Mouse (Mus musculus) layer of hippocampus, postnatal 36 days (tissue): Measurements from ENCODE around the gene Olfr432. TPM values are rescaled to one million over a fixed set of nuclear protein-coding genes. Genes with fewer than 3 reads are reported as not detected.
"Not testable (repeated sequence)": the region's sequence is repeated elsewhere in the genome, so short reads cannot be mapped to it uniquely, and the experiment has no call there.

Experiments used
- DNase-seq, 2 experiments: peaks; one replicate each; pipeline ENCODE4 v3.0.0; 2022
- total RNA-seq, 2 experiments: library from RNA; stranded (reverse); gene quantifications; 2 replicates each; pipeline ENCODE4 v1.2.3; 2021

The Olfr432 gene
- total RNA-seq: not detected

DNA sequence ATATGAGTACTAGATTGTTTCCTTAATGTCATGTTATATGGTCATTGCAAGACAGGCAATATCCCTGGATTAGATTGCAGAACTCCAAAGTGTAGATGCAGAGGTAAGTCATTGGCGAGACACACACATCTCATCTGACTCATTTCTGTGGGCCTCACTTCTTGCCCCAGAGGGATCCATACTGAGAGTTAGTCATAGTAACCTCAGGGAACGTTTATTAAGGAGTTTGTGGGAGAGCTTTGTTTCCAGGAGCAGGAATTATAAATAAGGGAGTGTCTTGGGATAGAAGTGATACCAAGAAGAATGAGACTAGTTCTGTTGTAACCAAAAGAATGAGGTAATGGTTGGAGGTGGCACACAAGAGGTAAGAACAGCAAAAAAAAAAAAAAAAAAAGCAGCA lies at the start of gene Olfr432:
TSS of gene Olfr432 (plus strand) at position 313 of the 400 bp plus-strand sequence.
- no peak for DNase-seq

DNA sequence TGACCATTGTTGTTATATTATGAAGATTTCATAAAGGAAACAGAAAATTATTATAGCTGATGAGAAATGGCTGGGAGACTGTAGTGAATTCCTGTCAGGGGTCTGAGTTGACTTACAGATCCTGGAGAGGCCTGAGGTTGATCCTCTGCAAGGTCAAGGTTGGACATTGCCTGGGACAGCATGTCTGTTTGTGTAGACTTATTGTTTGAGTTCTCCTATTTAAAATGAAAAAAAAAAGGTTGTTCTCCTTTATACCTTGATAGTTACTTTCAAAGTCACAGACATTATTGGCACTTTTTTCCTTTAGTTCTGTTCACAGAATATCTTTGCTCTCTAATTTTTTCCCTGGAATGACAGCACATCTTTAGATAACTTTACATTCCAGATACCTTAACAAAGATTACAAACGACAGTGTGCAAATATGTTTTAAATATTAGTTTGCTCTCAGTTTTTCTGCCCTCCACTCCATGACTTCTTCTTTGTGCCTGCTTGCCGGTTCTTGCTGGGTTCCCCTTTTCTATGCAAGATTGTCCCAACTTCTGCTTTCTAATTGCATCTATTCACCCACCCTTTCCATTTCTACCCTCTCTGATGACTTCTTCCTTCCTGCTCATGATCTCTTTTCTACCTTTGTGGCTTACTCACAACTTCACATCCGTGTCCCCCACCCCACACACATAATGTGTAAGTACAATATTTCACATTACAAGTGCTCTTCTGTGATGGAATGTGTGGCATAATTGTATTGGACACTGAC lies 44.5 kb upstream of the Olfr432 start:
- not testable (repeated sequence) for DNase-seq

DNA sequence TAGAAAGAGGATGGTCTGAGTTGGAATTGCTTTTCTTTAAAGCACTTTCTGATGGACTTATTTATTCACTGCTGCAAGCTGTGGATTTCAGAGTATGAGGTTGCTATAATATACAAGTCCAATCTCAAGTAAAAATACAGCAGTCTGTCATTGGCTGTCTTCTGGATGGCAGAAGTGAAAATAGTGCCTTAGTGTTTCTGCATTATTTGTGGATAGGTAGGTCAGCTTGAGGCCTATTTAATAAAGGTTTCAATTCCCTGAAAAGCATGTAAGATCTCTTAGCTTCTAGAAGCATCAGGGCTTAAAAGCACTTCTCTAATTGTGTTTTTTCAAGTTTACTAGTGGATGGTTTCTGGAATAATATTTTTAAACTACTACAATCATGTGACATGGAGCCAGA lies 42.0 kb upstream of the Olfr432 start:
- not testable (repeated sequence) for DNase-seq

DNA sequence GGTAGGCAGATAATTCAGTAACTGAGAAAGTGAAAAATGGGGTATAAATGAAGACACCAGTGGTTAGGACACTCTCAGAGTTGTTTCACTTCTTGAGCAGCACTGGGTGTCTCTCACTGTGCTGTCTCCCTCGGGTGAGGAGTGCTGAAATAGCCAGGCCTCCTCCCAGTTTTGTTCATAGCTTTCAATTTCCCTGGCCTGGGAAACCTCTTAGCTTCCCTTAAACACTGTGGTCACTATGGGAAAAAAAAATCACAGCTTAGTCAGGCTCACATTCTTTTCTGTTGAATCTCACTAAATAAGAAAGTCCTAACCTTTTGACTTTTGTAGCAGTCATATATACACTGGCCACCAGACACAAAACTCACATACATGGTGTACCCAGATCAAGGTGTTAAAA lies 17.3 kb upstream of the Olfr432 start, which contains the start of gene Ifi205:
TSS of gene Ifi205 (minus strand) at position 113 of the 400 bp plus-strand sequence.
- no peak for DNase-seq

DNA sequence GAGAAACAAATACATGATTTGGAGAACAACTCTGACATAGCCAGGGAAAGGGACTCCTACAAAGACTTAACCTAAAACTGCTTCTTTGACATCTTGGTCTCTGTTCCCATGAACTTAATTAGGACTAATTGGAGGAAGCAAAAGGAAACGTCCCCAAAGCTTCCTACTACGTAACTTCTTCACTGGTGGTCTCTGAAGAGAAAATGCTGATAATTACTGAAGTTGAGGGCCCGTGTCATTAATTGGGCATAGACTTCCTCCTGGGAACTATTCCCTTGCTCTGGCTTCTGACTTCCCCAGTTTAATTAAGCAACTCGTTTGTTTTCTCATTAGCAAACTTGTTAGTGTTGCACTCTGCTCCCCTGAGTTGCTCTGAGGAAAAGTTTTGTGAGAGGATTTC lies 13.2 kb upstream of the Olfr432 start:
- DNase-seq: no peak

DNA sequence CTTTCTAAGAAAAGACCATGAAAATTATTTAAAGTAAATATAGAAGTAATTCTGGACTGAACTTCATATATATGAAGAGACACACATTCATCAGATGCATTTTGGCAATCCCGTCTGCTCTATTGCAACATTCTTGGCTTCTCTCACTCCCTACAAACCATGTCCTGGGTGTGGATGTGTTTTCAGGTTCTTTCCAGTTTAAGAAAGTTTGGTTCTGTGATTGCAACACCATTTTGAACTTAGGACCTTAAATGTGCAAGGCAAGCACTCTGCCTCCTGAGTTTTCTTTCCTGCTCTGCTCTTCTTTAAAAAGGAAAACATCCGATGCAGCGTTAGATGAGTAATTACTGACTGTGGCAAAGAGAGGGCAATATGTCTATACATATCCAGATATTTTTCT lies 10.5 kb upstream of the Olfr432 start:
- no peak for DNase-seq

DNA sequence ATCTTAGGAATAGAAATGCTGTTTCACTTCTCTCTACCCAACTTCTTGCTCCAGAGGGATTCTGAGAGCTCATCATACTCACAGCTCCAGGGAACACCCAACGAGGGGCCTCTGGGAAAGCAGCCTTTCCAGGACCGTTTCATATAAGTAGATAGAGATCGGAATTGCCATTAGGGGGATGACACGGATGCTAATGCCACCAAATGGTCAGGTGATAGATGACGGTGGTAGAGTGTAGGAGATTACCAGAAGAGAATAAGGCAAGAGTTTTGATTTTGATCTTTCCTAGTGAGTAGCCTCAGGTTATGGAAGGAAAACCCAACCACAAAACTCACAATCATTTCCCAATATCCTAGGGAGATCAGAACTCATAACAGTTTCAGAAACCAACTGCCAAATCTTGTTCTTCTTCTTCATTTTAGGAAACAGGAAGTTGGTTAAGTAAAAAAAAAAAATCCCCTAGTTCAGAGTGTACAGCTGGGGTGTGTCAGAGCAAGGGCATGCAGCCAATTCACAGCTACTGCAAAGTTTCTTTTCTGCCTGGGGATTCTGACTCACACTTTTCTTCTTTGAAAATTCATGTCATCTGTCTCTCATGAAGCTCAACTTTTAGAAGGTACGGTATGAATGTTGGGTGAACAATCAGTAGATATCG lies 8.4 kb upstream of the Olfr432 start, which contains the start of gene Olfr433:
TSS of gene Olfr433 (plus strand) at position 183 of the 655 bp plus-strand sequence.
- DNase-seq: no peak

DNA sequence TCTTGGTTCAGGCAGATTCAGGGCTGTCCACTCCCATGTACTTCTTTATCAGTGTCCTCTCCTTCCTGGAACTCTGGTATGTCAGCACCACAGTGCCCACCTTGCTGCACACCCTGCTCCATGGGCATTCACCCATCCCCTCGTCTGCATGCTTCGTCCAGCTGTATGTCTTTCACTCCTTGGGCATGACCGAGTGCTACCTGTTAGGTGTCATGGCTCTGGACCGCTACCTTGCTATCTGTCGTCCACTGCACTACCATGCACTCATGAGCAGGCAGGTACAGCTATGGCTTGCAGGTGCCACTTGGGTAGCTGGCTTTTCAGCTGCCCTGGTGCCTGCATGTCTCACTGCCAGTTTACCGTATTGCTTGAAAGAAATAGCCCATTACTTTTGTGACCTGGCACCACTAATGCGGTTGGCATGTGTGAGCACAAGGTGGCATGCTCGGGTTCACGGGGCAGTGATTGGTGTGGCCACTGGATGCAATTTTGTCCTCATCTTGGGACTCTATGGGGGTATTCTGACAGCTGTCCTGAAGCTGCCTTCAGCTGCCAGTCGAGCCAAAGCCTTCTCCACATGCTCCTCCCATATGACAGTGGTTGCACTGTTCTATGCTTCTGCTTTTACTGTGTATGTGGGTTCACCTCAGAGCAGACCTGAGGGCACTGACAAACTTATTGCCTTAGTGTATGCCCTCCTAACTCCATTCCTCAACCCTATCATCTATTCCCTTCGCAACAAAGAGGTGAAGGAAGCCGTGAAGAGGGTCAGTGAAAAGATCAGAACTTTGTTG lies 6.7 kb upstream of the Olfr432 start:
- not testable (repeated sequence) for DNase-seq

DNA sequence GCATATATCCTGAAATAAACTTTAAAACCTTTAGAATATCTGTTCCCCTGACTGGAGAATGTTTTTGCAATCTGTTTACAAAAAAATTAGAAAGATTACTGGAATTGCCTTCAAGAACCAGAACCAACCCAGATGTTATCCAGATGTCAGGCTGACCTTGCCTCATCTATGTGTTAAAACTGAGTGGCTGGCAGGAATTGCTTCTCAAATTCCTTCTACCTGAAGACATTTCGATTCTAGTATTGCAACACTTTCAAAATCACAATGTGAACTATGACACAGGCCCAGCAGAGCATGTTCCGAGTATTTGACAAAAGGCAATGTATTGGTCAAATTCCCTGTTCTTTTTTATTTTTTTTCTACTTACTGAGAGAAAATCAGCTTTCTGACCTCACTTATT lies 4.6 kb upstream of the Olfr432 start:
- no peak for DNase-seq

DNA sequence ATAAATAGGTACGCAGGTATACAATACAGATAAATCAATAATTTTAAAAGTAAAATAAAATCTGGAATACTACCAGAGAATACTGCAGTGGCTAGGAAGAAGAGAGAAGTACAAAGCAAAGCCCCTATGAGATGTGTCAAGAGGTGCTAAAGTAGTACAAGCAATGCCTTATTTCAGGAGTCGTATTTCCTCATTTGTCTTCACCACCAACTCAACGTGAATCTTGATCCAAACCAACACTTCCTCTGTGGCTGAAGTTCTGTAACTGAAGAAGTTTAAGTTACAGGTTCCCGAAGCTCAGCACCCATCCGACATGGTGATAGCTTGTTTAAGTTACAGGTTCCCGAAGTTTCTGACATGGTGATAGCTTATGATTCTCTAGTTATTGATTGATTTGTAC lies 778 bp upstream of the Olfr432 start:
- DNase-seq: not testable (repeated sequence)

DNA sequence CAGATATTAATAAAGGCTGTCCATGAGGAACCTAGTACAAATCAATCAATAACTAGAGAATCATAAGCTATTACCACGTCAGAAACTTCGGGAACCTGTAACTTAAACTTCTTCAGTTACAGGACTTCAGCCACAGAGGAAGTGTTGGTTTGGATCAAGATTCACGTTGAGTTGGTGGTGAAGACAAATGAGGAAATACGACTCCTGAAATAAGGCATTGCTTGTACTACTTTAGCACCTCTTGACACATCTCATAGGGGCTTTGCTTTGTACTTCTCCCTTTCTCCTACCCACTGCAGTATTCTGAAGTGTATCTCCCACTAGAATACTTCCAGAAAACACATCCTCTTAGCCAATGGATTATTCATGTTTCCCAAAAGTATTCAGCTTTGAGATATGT lies 352 bp downstream of the Olfr432 start:
- DNase-seq: not testable (repeated sequence)

DNA sequence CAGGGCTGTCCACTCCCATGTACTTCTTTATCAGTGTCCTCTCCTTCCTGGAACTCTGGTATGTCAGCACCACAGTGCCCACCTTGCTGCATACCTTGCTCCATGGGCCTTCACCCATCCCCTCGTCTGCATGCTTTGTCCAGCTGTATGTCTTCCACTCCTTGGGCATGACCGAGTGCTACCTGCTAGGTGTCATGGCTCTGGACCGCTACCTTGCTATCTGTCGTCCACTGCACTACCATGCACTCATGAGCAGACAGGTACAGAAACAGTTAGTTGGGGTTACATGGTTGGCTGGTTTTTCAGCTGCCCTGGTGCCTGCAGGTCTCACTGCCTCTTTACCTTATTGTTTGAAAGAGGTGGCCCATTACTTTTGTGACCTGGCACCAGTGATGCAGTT lies 1.5 kb downstream of the Olfr432 start:
- no peak for DNase-seq

DNA sequence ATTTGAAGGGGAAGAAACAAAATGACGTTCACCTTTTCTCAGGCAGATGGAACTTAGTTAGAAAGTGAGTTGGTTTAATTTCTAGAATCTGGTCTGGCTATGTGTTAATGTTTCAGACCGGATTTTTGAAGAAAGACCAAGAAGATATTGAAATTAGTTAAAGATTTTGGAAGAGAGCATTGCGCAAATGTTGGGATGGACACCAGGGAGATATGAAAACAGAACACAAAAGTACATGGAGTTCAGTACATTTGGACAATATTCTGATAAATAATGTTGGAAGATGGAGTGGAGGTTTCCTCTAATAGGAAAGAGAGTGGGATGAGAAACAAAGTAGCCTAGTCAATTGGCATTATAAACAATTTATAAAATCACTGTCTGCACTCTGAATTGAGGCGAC lies 2.5 kb downstream of the Olfr432 start:
- DNase-seq: no peak

DNA sequence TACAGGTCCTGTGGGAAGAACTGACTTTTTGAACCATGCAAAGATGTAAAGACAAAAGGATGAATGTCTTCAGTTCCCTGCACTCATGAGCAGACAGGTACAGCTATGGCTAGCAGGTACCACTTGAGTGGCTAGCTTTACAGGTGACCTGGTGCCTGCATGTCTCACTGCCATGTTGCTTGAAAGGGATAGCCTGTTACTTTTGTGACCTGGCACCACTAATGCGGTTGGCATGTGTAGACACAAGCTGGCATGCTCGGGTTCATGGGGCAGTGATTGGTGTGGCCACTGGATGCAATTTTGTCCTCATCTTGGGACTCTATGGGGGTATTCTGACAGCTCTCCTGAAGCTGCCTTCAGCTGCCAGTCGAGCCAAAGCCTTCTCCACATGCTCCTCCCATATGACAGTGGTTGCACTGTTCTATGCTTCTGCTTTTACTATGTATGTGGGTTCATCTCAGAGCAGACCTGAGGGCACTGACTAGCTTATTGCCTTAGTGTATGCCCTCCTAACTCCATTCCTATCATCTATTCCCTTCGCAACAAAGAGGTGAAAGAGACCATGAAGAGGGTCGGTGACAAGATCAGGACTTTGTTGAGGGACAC lies 3.0 kb downstream of the Olfr432 start:
- no peak for DNase-seq

DNA sequence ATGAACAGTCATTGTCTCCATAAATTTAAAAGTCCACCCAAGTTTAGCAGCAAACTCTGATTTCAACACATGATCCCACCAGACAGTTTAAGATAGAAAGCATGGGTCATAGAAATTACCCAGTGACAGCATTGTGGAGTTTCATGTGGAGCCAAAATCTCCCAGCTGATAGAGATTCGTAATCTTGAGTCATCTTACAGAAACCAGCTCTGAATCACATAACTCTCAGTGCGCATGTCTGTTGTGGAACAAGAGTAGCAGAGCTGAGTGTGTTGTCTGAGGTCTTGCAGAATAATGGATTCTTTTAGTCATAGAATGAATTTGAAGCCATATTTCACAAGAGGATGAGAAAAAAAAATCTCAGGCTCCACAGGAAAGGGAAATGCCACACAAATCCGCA lies 4.0 kb downstream of the Olfr432 start:
- DNase-seq: no peak

DNA sequence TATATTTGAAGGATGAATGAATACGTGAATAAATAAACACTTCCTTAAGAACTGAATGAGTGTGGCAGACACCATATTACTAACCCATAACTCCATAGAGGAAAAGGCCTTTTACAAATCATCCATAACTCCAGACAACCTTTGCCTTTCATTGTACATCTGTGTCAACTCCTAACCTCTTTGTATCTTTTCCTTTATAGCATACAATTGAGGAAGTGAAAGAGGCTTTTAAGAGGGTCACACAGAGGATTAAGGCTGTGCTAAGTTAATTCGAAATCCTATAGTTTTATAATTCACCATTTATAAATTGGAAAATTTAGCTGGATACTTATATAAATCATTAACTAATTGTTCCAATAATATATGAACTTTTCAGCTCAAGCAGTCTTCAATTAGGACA lies 6.2 kb downstream of the Olfr432 start:
- DNase-seq: no peak

DNA sequence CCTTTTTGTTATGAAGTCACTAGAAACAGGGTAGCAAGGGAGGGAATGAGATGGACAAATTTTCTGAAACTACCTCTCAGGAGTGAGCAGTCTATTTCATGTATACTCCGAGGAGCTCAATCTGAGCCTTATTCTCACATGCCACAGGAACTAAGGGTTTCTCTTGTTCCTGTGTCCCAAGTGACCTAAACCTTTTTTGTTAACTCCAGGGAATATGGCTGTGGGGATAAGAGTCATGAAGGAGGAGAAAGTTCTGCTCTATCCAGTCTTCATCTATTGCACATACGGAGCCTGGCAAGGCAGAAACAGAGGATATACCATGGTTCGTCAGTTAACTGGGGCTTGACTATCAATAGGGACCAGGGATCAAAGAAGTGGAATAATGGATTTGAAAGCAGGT lies 17.3 kb downstream of the Olfr432 start, which contains the start of gene Olfr430:
TSS of gene Olfr430 (plus strand) at position 301 of the 400 bp plus-strand sequence.
- no peak for DNase-seq

DNA sequence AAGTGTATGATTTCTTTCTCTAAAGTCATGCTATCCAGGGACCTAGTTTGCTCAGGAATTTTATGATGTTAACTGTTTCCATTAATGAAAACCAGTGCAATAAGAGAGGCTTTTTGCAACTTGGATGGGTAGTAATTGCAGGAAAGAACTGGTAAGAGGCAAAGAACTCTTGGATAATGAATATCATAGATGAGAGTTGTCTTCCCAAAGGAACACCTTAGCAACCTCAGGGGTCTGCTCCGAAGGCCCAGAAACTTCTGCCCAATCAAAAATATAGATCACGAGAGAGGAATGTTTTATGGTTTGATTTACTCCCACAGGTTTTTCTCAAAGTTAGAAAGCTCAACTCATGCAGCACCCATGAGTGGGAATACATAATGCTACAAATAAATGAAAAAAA lies 35.0 kb downstream of the Olfr432 start, which contains the start of gene Olfr429:
TSS of gene Olfr429 (plus strand) at position 301 of the 400 bp plus-strand sequence.
- no peak for DNase-seq

DNA sequence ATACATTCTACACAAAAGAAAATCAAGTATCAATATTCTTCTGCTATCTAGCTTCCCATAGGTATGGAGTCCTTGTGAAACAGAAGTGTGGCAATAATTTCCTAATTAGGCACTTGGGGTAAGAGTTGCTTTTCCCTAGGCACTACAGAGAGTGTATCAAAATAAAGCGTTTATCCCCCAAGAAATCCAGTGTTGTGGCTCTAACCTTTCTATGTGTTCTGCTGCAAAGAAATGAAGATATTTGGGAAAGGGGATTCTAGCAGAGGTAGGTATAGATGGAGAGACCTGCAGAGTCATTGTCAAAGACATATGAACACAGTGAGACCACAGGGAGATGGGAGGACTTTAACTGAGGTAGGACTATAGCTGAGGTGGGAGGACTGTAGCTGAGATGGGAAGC lies 47.6 kb downstream of the Olfr432 start, which contains the start of gene Olfr427:
TSS of gene Olfr427 (plus strand) at position 301 of the 400 bp plus-strand sequence.
- DNase-seq: no peak

DNA sequence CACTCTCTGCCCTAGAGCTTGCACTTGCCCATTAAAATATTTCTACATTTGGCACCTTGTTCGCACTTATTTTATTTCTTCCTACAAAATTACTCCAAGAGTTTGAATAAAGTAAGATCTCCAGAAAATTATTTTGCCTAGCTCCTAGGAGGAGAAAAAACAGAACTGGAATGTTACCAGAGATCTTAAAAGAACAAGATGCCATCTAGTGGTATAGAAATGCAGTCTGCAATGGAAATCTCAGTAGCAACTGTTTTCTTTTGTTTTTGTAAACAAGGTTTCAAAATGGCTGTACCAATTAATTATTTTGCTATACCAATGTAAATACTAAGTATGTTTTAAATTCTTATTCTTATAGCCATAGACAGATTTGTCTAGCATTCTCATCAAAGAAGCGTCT lies 54.7 kb downstream of the Olfr432 start:
- DNase-seq: no peak
